Mouse (Mus musculus): ENCODE measurements around the gene Alb. TPM values are rescaled to one million over a fixed set of nuclear protein-coding genes. Genes with fewer than 3 reads are reported as not detected.

Alb gene
- polyA plus RNA-seq, 1 experiment from 2014 or later, result 3.8 TPM

Other genes with a start within 250 kb of the Alb start
- 24.0 and 24.7 TPM in 2 replicates for gene Cox18, start 236.9 kb upstream of the Alb start, polyA plus RNA-seq (2015; fragmentation: Nextera tagmentation; extraction: Ambion mirVana)
- 14.3 and 17.1 TPM in 2 replicates for gene Ankrd17, start 94.3 kb upstream of the Alb start, polyA plus RNA-seq (2015; fragmentation: Nextera tagmentation; extraction: Ambion mirVana)
- 2.9 and 3.4 TPM in 2 replicates for gene Gm9958, start 93.7 kb upstream of the Alb start, polyA plus RNA-seq (2015; fragmentation: Nextera tagmentation; extraction: Ambion mirVana)
- 6.7 and 55.5 TPM in 2 replicates for gene Afp, start 29.8 kb downstream of the Alb start, polyA plus RNA-seq (2015; fragmentation: Nextera tagmentation; extraction: Ambion mirVana)
- gene Afm, start 58.0 kb downstream of the Alb start, polyA plus RNA-seq (2015; fragmentation: Nextera tagmentation; extraction: Ambion mirVana), result 0.15 TPM in 1 of 2 replicates, not detected in the other
- gene 5830473C10Rik, start 100.2 kb downstream of the Alb start, polyA plus RNA-seq (2015; fragmentation: Nextera tagmentation; extraction: Ambion mirVana), result not detected in 2 replicates
- gene Rassf6, start 179.8 kb downstream of the Alb start, polyA plus RNA-seq (2015; fragmentation: Nextera tagmentation; extraction: Ambion mirVana), result 0.49 and 2.4 TPM in 2 replicates

Measured in heart, embryonic 15.5 days (tissue).